Mouse (Mus musculus) cerebellum, adult 2 months (tissue): ENCODE measurements around the gene Dyrk3. TPM values are rescaled to one million over a fixed set of nuclear protein-coding genes. Genes with fewer than 3 reads are reported as not detected.
A peak's percentile ranks its signal among the peaks of the same experiment; 100 is the strongest.

ENCODE experiments used
- DNase-seq, 2 experiments: peaks; one replicate each; pipeline ENCODE4 v3.0.0; 2021
- H3K27ac ChIP-seq: fragments of 200-500 bp; 2 replicates; pipeline ENCODE4 v1.5.1; 2012; ENCODE audit warnings: low read length, control low read depth, inconsistent platforms; ENCODE audit not compliant: insufficient read depth
- H3K27me3 ChIP-seq: fragments of 200-500 bp; 2 replicates; pipeline ENCODE4 v1.6.1; 2012; ENCODE audit warnings: inconsistent platforms, mild to moderate bottlenecking, low read length, moderate library complexity; ENCODE audit not compliant: control insufficient read depth, insufficient read depth
- H3K4me1 ChIP-seq: fragments of 200-500 bp; 2 replicates; pipeline ENCODE4 v1.6.1; 2011; ENCODE audit warnings: low read length; ENCODE audit not compliant: control insufficient read depth, insufficient read depth
- H3K4me3 ChIP-seq: fragments of 200-500 bp; replicated peaks from 2 replicates; pipeline ENCODE3; 2011; ENCODE audit warnings: mild to moderate bottlenecking, low read depth, low read length, control low read depth; ENCODE audit not compliant: insufficient read depth
- CTCF ChIP-seq: fragments of 200-500 bp; IDR thresholded peaks from 2 replicates; pipeline ENCODE4 v1.5.1; 2011; ENCODE audit warnings: low read depth, mild to moderate bottlenecking, control low read depth, low read length, moderate library complexity, borderline replicate concordance; ENCODE audit not compliant: insufficient read depth
- POLR2A ChIP-seq: fragments of 200-500 bp; IDR thresholded peaks from 2 replicates; pipeline ENCODE4 v1.6.1; 2011; ENCODE audit warnings: low read length, control low read depth, borderline replicate concordance; ENCODE audit not compliant: insufficient read depth
- WGBS: fragments of 180-500 bp; shearing (Covaris S2); methylation state at CpG from one replicate; pipeline ENCODE4 v1.1.7; 2018; 5-methylcytosine and 5-hydroxymethylcytosine counted together
- polyA plus RNA-seq: library from polyadenylated mRNA; depleted of rRNA; stranded (reverse); fragments of >200 nt; gene quantifications from 2 replicates; pipeline ENCODE4 v1.2.3, GENCODE M21; 2012

Gene Dyrk3
- polyA plus RNA-seq, 1 experiment: 2.9 TPM

GRCm38 (mm10) chr1:131134942-131135522 lies 3.1 kb downstream of the Dyrk3 start:
- WGBS: 48% methylated on average over 8 of the region's 8 CpGs
- TF ChIP-seq POLR2A: no peak
- TF ChIP-seq CTCF: no peak
- no peaks in the 10 kb centered on the region for H3K27me3 ChIP-seq
- no peak overlapping the region for H3K27ac ChIP-seq
- no peaks in the 10 kb centered on the region for H3K4me1 ChIP-seq
- no peak overlapping the region for H3K4me3 ChIP-seq
- peak in 1 of 2 experiments; percentile 25 for DNase-seq

- H3K27ac ChIP-seq: no peak overlapping the region
- H3K4me1 ChIP-seq: no peaks in the 10 kb centered on the region
- TF ChIP-seq POLR2A (no peak), CTCF (no peak)
- no peaks in the 10 kb centered on the region for H3K27me3 ChIP-seq
- WGBS: 45% methylated on average over 6 of the region's 6 CpGs
- H3K4me3 ChIP-seq: no peak overlapping the region
- DNase-seq: no peak
Observed at GRCm38 (mm10) chr1:131134231-131134630, 3.9 kb downstream of the Dyrk3 start.

GRCm38 (mm10) chr1:131125987-131126744 lies 12.0 kb downstream of the Dyrk3 start:
- no peak for TF ChIP-seq CTCF
- no peak for TF ChIP-seq POLR2A

GRCm38 (mm10) chr1:131123522-131124265 lies 14.4 kb downstream of the Dyrk3 start:
- Histone ChIP-seq H3K4me3 (no peak overlapping the region), H3K27ac (no peak overlapping the region), H3K27me3 (no peaks in the 10 kb centered on the region), H3K4me1 (no peaks in the 10 kb centered on the region)
- TF ChIP-seq POLR2A (no peak), CTCF (no peak)
- no peak for DNase-seq
- WGBS: 81% methylated on average over 10 of the region's 10 CpGs

More at GRCm38 (mm10) chr1:131125987-131126744, 12.0 kb downstream of the Dyrk3 start:
- Histone ChIP-seq H3K4me3 (no peak overlapping the region), H3K4me1 (no peaks in the 10 kb centered on the region), H3K27me3 (no peaks in the 10 kb centered on the region), H3K27ac (no peak overlapping the region)
- DNase-seq: no peak
- 79% methylated on average over 11 of the region's 11 CpGs for WGBS

GRCm38 (mm10) chr1:131121987-131122386 lies 16.2 kb downstream of the Dyrk3 start:
- Histone ChIP-seq H3K4me3 (no peak overlapping the region), H3K27ac (no peak overlapping the region), H3K27me3 (no peaks in the 10 kb centered on the region), H3K4me1 (no peaks in the 10 kb centered on the region)
- 55% methylated on average over 3 of the region's 3 CpGs for WGBS
- TF ChIP-seq CTCF: no peak
- TF ChIP-seq POLR2A: no peak
- no peak for DNase-seq

- WGBS: 60% methylated on average over 2 of the region's 2 CpGs
- H3K27ac ChIP-seq: no peak overlapping the region
Observed at GRCm38 (mm10) chr1:131119026-131119425, 19.1 kb downstream of the Dyrk3 start.

GRCm38 (mm10) chr1:131118530-131118929 lies 19.6 kb downstream of the Dyrk3 start:
- Histone ChIP-seq H3K4me1 (no peaks in the 10 kb centered on the region), H3K27me3 (no peaks in the 10 kb centered on the region), H3K4me3 (no peak overlapping the region), H3K27ac (no peak overlapping the region)
- 87% methylated on average over 10 of the region's 10 CpGs for WGBS
- DNase-seq: no peak
- TF ChIP-seq POLR2A (no peak), CTCF (no peak)

More at GRCm38 (mm10) chr1:131119026-131119425, 19.1 kb downstream of the Dyrk3 start:
- Histone ChIP-seq H3K27me3 (no peaks in the 10 kb centered on the region), H3K4me3 (no peak overlapping the region), H3K4me1 (no peaks in the 10 kb centered on the region)
- TF ChIP-seq POLR2A: no peak
- TF ChIP-seq CTCF: peak; percentile 42; the same call in 1 of the 2 replicates
- no peak for DNase-seq
